Mouse (Mus musculus): ENCODE results near the gene Gm10320. TPM values are rescaled to one million over a fixed set of nuclear protein-coding genes. Genes with fewer than 3 reads are reported as not detected.

Gene Gm10320
- polyA plus RNA-seq, 1 experiment from 2014 or later, result 1.8 TPM

DNA sequence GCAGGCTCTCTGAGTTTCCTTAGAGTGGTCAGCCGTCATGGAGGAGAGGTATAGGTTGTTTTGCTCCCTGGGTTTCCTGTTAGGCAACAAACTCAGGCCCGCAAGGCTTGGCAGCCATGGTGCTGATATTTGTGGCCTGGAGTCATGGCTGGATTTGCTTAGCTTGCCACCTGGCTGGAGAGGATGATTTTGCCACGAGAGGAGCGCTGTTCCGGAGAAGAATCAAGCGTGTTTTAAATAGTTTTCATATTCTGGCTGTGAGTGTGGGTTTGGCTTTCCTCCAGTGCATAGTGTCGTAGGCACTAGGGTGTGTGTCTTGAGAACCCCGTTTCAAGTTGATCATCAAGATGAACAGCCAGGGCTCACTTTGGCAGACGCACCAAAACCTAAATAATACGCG lies 6.3 kb upstream of the Gm10320 start:
- no peak overlapping the region for H3K9ac ChIP-seq
- no peak overlapping the region for H3K4me2 ChIP-seq
- peaks cover 52% of the 10 kb centered on the region for H3K27me3 ChIP-seq (ENCODE audit: insufficient read depth, low read length)
- no peaks in the 10 kb centered on the region for H3K4me1 ChIP-seq (ENCODE audit: insufficient read depth)
- H3K4me3 ChIP-seq (ENCODE audit: low read depth, low read length), result no peak overlapping the region
- H3K36me3 ChIP-seq (ENCODE audit: insufficient read depth), result no peaks in the 10 kb centered on the region
- 35% methylated on average over 11 of the region's 11 CpGs for WGBS
- ATAC-seq (ENCODE audit: insufficient read depth) (no peak), DNase-seq (peak; percentile 36)
- H3K9me3 ChIP-seq (ENCODE audit: low read depth, low read length), result no peaks in the 10 kb centered on the region
- H3K27ac ChIP-seq (ENCODE audit: low read depth), result no peak overlapping the region
- TF ChIP-seq CTCF (IDR thresholded peaks at IDR 0.05; ENCODE audit: low read depth), result no peak

GRCm38 (mm10) chr13:98496917-98497870 lies 5.4 kb upstream of the Gm10320 start:
- no peak overlapping the region for H3K27ac ChIP-seq (ENCODE audit: low read depth)
- no peaks in the 10 kb centered on the region for H3K4me1 ChIP-seq (ENCODE audit: insufficient read depth)
- peaks cover 43% of the 10 kb centered on the region for H3K27me3 ChIP-seq (ENCODE audit: insufficient read depth, low read length)
- no peaks in the 10 kb centered on the region for H3K36me3 ChIP-seq (ENCODE audit: insufficient read depth)
- ATAC-seq (ENCODE audit: insufficient read depth), result no peak
- no peak overlapping the region for H3K9ac ChIP-seq
- no peak overlapping the region for H3K4me2 ChIP-seq
- no peaks in the 10 kb centered on the region for H3K9me3 ChIP-seq (ENCODE audit: low read depth, low read length)
- H3K4me3 ChIP-seq (ENCODE audit: low read depth, low read length), result no peak overlapping the region
- WGBS, result 40% methylated on average over 16 of the region's 16 CpGs
- TF ChIP-seq CTCF (IDR thresholded peaks at IDR 0.05; ENCODE audit: low read depth), result peak; percentile 52
- peak; percentile 23 for DNase-seq

- TF ChIP-seq CTCF (IDR thresholded peaks at IDR 0.05; ENCODE audit: low read depth), result no peak
- WGBS, result 65% methylated on average over 6 of the region's 8 CpGs
- Histone ChIP-seq H3K27ac (ENCODE audit: low read depth) (no peak overlapping the region), H3K9ac (no peak overlapping the region), H3K36me3 (ENCODE audit: insufficient read depth) (no peaks in the 10 kb centered on the region), H3K4me2 (no peak overlapping the region), H3K27me3 (ENCODE audit: insufficient read depth, low read length) (peaks cover 17% of the 10 kb centered on the region), H3K4me1 (ENCODE audit: insufficient read depth) (no peaks in the 10 kb centered on the region), H3K4me3 (ENCODE audit: low read depth, low read length) (no peak overlapping the region), H3K9me3 (ENCODE audit: low read depth, low read length) (no peaks in the 10 kb centered on the region)
- ATAC-seq (ENCODE audit: insufficient read depth), result no peak
- DNase-seq, result peak; percentile 16
Observed at GRCm38 (mm10) chr13:98494492-98495064, 2.8 kb upstream of the Gm10320 start.

DNA sequence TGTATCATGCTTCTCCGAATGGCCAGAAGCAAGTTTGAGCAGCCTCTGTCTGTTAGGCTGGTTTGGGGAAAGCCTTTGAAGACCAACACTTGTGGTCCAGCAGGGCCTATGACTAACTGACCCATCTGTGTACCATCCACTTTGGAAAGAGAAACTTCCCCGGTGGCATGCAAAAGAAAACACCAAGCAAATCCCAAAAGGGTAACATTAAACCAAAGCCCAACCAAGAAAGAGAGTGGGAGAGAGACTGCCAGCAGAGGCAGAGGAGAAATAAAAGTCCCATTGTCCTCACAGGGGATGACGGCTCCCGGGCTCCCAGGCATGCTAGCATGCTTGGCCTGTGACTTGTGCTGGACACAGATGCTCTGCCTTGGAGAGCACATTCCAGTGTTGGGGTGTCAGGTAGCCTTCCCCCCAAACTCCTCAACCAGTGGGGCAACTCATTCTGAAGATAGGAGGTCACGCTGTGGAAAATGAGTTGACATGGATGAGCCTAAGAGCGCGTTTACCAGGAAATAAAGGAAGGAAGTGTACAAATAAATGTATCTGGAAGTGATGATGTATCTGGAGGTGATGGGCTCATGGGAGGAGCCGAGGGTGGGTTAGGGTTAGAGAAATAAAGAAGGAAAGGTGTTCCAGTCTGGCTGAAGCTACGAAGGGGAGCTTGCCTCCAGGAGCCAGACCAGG lies 911 bp upstream of the Gm10320 start:
- ATAC-seq (ENCODE audit: insufficient read depth), result no peak
- Histone ChIP-seq H3K36me3 (ENCODE audit: insufficient read depth) (no peaks in the 10 kb centered on the region), H3K4me2 (no peak overlapping the region), H3K27ac (ENCODE audit: low read depth) (no peak overlapping the region), H3K9ac (no peak overlapping the region), H3K27me3 (ENCODE audit: insufficient read depth, low read length) (peaks cover 3% of the 10 kb centered on the region; the same call in 1 of the 2 replicates), H3K9me3 (ENCODE audit: low read depth, low read length) (no peaks in the 10 kb centered on the region), H3K4me1 (ENCODE audit: insufficient read depth) (no peaks in the 10 kb centered on the region), H3K4me3 (ENCODE audit: low read depth, low read length) (no peak overlapping the region)
- DNase-seq, result peak; percentile 6
- no peak for TF ChIP-seq CTCF (IDR thresholded peaks at IDR 0.05; ENCODE audit: low read depth)
- WGBS, result 54% methylated on average over 9 of the region's 9 CpGs

- WGBS, result 85% methylated on average over 6 of the region's 6 CpGs
Observed at GRCm38 (mm10) chr13:98486726-98487125, 5.1 kb downstream of the Gm10320 start.

GRCm38 (mm10) chr13:98486161-98486560 lies 5.6 kb downstream of the Gm10320 start:
- no peak overlapping the region for H3K4me2 ChIP-seq
- ATAC-seq (ENCODE audit: insufficient read depth) (no peak), DNase-seq (no peak)
- H3K27me3 ChIP-seq (ENCODE audit: insufficient read depth, low read length), result no peaks in the 10 kb centered on the region
- no peaks in the 10 kb centered on the region for H3K36me3 ChIP-seq (ENCODE audit: insufficient read depth)
- no peak overlapping the region for H3K4me3 ChIP-seq (ENCODE audit: low read depth, low read length)
- WGBS, result 68% methylated on average over 3 of the region's 3 CpGs
- H3K9ac ChIP-seq, result no peak overlapping the region
- TF ChIP-seq CTCF (IDR thresholded peaks at IDR 0.05; ENCODE audit: low read depth), result no peak
- no peaks in the 10 kb centered on the region for H3K9me3 ChIP-seq (ENCODE audit: low read depth, low read length)
- no peaks in the 10 kb centered on the region for H3K4me1 ChIP-seq (ENCODE audit: insufficient read depth)
- H3K27ac ChIP-seq (ENCODE audit: low read depth), result no peak overlapping the region

More at GRCm38 (mm10) chr13:98486726-98487125, 5.1 kb downstream of the Gm10320 start:
- Histone ChIP-seq H3K27me3 (ENCODE audit: insufficient read depth, low read length) (no peaks in the 10 kb centered on the region), H3K9me3 (ENCODE audit: low read depth, low read length) (no peaks in the 10 kb centered on the region), H3K4me1 (ENCODE audit: insufficient read depth) (no peaks in the 10 kb centered on the region), H3K36me3 (ENCODE audit: insufficient read depth) (no peaks in the 10 kb centered on the region), H3K9ac (no peak overlapping the region), H3K4me3 (ENCODE audit: low read depth, low read length) (no peak overlapping the region), H3K4me2 (no peak overlapping the region), H3K27ac (ENCODE audit: low read depth) (no peak overlapping the region)
- no peak for DNase-seq
- no peak for ATAC-seq (ENCODE audit: insufficient read depth)
- no peak for TF ChIP-seq CTCF (IDR thresholded peaks at IDR 0.05; ENCODE audit: low read depth)

- Histone ChIP-seq H3K4me2 (no peak overlapping the region), H3K27ac (ENCODE audit: low read depth) (no peak overlapping the region), H3K4me3 (ENCODE audit: low read depth, low read length) (no peak overlapping the region), H3K9me3 (ENCODE audit: low read depth, low read length) (no peaks in the 10 kb centered on the region), H3K9ac (no peak overlapping the region), H3K4me1 (ENCODE audit: insufficient read depth) (no peaks in the 10 kb centered on the region), H3K36me3 (ENCODE audit: insufficient read depth) (no peaks in the 10 kb centered on the region), H3K27me3 (ENCODE audit: insufficient read depth, low read length) (no peaks in the 10 kb centered on the region)
- DNase-seq, result no peak
- ATAC-seq (ENCODE audit: insufficient read depth), result no peak
- 62% methylated on average over 5 of the region's 5 CpGs for WGBS
- TF ChIP-seq CTCF (IDR thresholded peaks at IDR 0.05; ENCODE audit: low read depth), result no peak
Observed at GRCm38 (mm10) chr13:98485440-98485839, 6.4 kb downstream of the Gm10320 start.

Measured in lung, embryonic 14.5 days (tissue).